Mouse (Mus musculus): Measurements from ENCODE around the gene Gm10024. TPM values are rescaled to one million over a fixed set of nuclear protein-coding genes. Genes with fewer than 3 reads are reported as not detected.

The Gm10024 gene
- polyA plus RNA-seq (2021; fragmentation: Nextera tagmentation), result not detected in 2 replicates
- long read RNA-seq, experiment 1, result 0 reads
- long read RNA-seq, experiment 2, result 0 reads

GRCm38 (mm10) chr10:77711157-77711556, at the start of gene Gm10024:
Gm10024 (plus strand) TSS chr10:77711457.

GRCm38 (mm10) chr10:77685895-77686664, 25.2 kb upstream of the Gm10024 start, which contains the start of gene Tspear:
Tspear (plus strand) TSS chr10:77686569.

GRCm38 (mm10) chr10:77690356-77690807, 20.9 kb upstream of the Gm10024 start, which contains the start of gene Gm19402:
Gm19402 (minus strand) TSS chr10:77690757.

GRCm38 (mm10) chr10:77697133-77697532, 14.1 kb upstream of the Gm10024 start, which contains the start of gene Gm9508:
Gm9508 (minus strand) TSS chr10:77697233.

GRCm38 (mm10) chr10:77706326-77706725, 4.9 kb upstream of the Gm10024 start, which contains the start of gene Gm10272:
Gm10272 (plus strand) TSS chr10:77706626.

GRCm38 (mm10) chr10:77715507-77715906, 4.2 kb downstream of the Gm10024 start, which contains the start of gene Gm10142:
Gm10142 (plus strand) TSS chr10:77715807.

GRCm38 (mm10) chr10:77720299-77720698, 9.0 kb downstream of the Gm10024 start, which contains the start of gene Krtap12-1:
Krtap12-1 (plus strand) TSS chr10:77720599.

GRCm38 (mm10) chr10:77726186-77726585, 14.9 kb downstream of the Gm10024 start, which contains the start of gene Gm10100:
Gm10100 (plus strand) TSS chr10:77726486.

GRCm38 (mm10) chr10:77741924-77742688, 30.8 kb downstream of the Gm10024 start, which contains the start of gene Gm18596:
Gm18596 (minus strand) TSS chr10:77742638.

GRCm38 (mm10) chr10:77751254-77751653, 40.0 kb downstream of the Gm10024 start, which contains the start of gene Gm9736:
Gm9736 (minus strand) TSS chr10:77751354.

GRCm38 (mm10) chr10:77759582-77759981, 48.3 kb downstream of the Gm10024 start, which contains the start of gene Gm3233:
Gm3233 (minus strand) TSS chr10:77759682.

Other genes starting within 250 kb of the Gm10024 start
- gene Fam207a, start 195.7 kb upstream of the Gm10024 start, polyA plus RNA-seq (2021; fragmentation: Nextera tagmentation), result 25.3 and 29.2 TPM in 2 replicates
- gene Itgb2, start 181.2 kb upstream of the Gm10024 start, polyA plus RNA-seq (2021; fragmentation: Nextera tagmentation), result 4.6 and 4.9 TPM in 2 replicates
- 56.3 and 68.9 TPM in 2 replicates for gene Pttg1ip, start 129.7 kb upstream of the Gm10024 start, polyA plus RNA-seq (2021; fragmentation: Nextera tagmentation)
- 157 and 188 TPM in 2 replicates for gene Sumo3, start 105.4 kb upstream of the Gm10024 start, polyA plus RNA-seq (2021; fragmentation: Nextera tagmentation)
- gene Gm49325, start 105.3 kb upstream of the Gm10024 start, polyA plus RNA-seq (2021; fragmentation: Nextera tagmentation), result 1.9 and 10.3 TPM in 2 replicates
- gene Ube2g2, start 89.2 kb upstream of the Gm10024 start, polyA plus RNA-seq (2021; fragmentation: Nextera tagmentation), result 50.9 and 59.2 TPM in 2 replicates
- 0.20 TPM in 2 replicates for gene Tspear, start 24.9 kb upstream of the Gm10024 start, polyA plus RNA-seq (2021; fragmentation: Nextera tagmentation)
- not detected in 2 replicates for gene Gm19402, start 20.7 kb upstream of the Gm10024 start, polyA plus RNA-seq (2021; fragmentation: Nextera tagmentation)
- not detected in 2 replicates for gene Gm9508, start 14.2 kb upstream of the Gm10024 start, polyA plus RNA-seq (2021; fragmentation: Nextera tagmentation)
- not detected in 2 replicates for gene Gm10272, start 4.8 kb upstream of the Gm10024 start, polyA plus RNA-seq (2021; fragmentation: Nextera tagmentation)
- gene Gm10142, start 4.3 kb downstream of the Gm10024 start, polyA plus RNA-seq (2021; fragmentation: Nextera tagmentation), result not detected in 2 replicates
- not detected in 2 replicates for gene Krtap12-1, start 9.1 kb downstream of the Gm10024 start, polyA plus RNA-seq (2021; fragmentation: Nextera tagmentation)
- gene Gm10100, start 15.0 kb downstream of the Gm10024 start, polyA plus RNA-seq (2021; fragmentation: Nextera tagmentation), result not detected in 2 replicates
- gene Gm18596, start 31.2 kb downstream of the Gm10024 start, polyA plus RNA-seq (2021; fragmentation: Nextera tagmentation), result not detected in 2 replicates
- gene Gm9736, start 39.9 kb downstream of the Gm10024 start, polyA plus RNA-seq (2021; fragmentation: Nextera tagmentation), result not detected in 2 replicates
- gene Gm3233, start 48.2 kb downstream of the Gm10024 start, polyA plus RNA-seq (2021; fragmentation: Nextera tagmentation), result not detected in 2 replicates
- not detected in 2 replicates for gene Gm3238, start 59.9 kb downstream of the Gm10024 start, polyA plus RNA-seq (2021; fragmentation: Nextera tagmentation)
- not detected in 2 replicates for gene Gm7138, start 65.5 kb downstream of the Gm10024 start, polyA plus RNA-seq (2021; fragmentation: Nextera tagmentation)
- gene Gm3250, start 71.1 kb downstream of the Gm10024 start, polyA plus RNA-seq (2021; fragmentation: Nextera tagmentation), result not detected in 2 replicates
- gene Gm7137, start 76.7 kb downstream of the Gm10024 start, polyA plus RNA-seq (2021; fragmentation: Nextera tagmentation), result not detected in 2 replicates
- not detected in 2 replicates for gene Gm9639, start 83.6 kb downstream of the Gm10024 start, polyA plus RNA-seq (2021; fragmentation: Nextera tagmentation)
- gene Gm19668, start 87.7 kb downstream of the Gm10024 start, polyA plus RNA-seq (2021; fragmentation: Nextera tagmentation), result not detected in 2 replicates
- not detected in 2 replicates for gene Gm9507, start 100.4 kb downstream of the Gm10024 start, polyA plus RNA-seq (2021; fragmentation: Nextera tagmentation)
- not detected in 2 replicates for gene Gm2696, start 103.2 kb downstream of the Gm10024 start, polyA plus RNA-seq (2021; fragmentation: Nextera tagmentation)
- not detected in 2 replicates for gene Krtap10-4, start 115.6 kb downstream of the Gm10024 start, polyA plus RNA-seq (2021; fragmentation: Nextera tagmentation)
- gene Krtap10-10, start 124.5 kb downstream of the Gm10024 start, polyA plus RNA-seq (2021; fragmentation: Nextera tagmentation), result not detected in 2 replicates
- not detected in 2 replicates for gene Gm36176, start 135.3 kb downstream of the Gm10024 start, polyA plus RNA-seq (2021; fragmentation: Nextera tagmentation)
- gene Gm10318, start 141.4 kb downstream of the Gm10024 start, polyA plus RNA-seq (2021; fragmentation: Nextera tagmentation), result not detected in 2 replicates
- gene Gm3285, start 150.5 kb downstream of the Gm10024 start, polyA plus RNA-seq (2021; fragmentation: Nextera tagmentation), result not detected in 2 replicates
- gene Lrrc3, start 191.1 kb downstream of the Gm10024 start, polyA plus RNA-seq (2021; fragmentation: Nextera tagmentation), result 4.8 TPM in 2 replicates

Measured in left cerebral cortex, adult 6 months (tissue).